Mouse (Mus musculus) ES-E14 (cell line): ENCODE results near the gene Nr5a2.

Experiments
- CHD2 ChIP-seq: IDR thresholded peaks from 2 replicates; pipeline ENCODE4 v1.6.1; 2014; ENCODE audit warnings: mild to moderate bottlenecking, low read depth, low read length, inconsistent platforms
- HCFC1 ChIP-seq: IDR thresholded peaks from 2 replicates; pipeline ENCODE4 v1.6.1; 2012; ENCODE audit warnings: low read length, inconsistent platforms, borderline replicate concordance; ENCODE audit not compliant: insufficient read depth
- ZC3H11A ChIP-seq: IDR thresholded peaks from 2 replicates; pipeline ENCODE4 v1.6.1; 2012; ENCODE audit warnings: low read depth, mild to moderate bottlenecking, inconsistent platforms, low read length, borderline replicate concordance
- ZNF384 ChIP-seq: IDR thresholded peaks from 2 replicates; pipeline ENCODE4 v1.6.1; 2012; ENCODE audit warnings: low read depth, low read length, inconsistent platforms

- TF ChIP-seq ZNF384 = no peak
- no peak for TF ChIP-seq CHD2
- TF ChIP-seq ZC3H11A = no peak
- TF ChIP-seq HCFC1 = no peak
These were observed 129.3 kb downstream of the Nr5a2 start for GRCm38 (mm10) chr1:136830992-136831391.
